Mouse (Mus musculus) CH12.LX (cell line): Measurements from ENCODE around the gene Otop3. TPM values are rescaled to one million over a fixed set of nuclear protein-coding genes. Genes with fewer than 3 reads are reported as not detected.

Experiments
- DNase-seq: peaks from one replicate; pipeline ENCODE4 v3.0.0-alpha.2; 2013; ENCODE audit errors: extremely low read depth
- H3K27ac ChIP-seq: 2 replicates; pipeline ENCODE4 v1.5.1; 2012; ENCODE audit warnings: low read depth, mild to moderate bottlenecking, control low read depth, moderate library complexity; ENCODE audit not compliant: insufficient read depth
- H3K27me3 ChIP-seq: replicated peaks from 2 replicates; pipeline ENCODE3; 2012; ENCODE audit warnings: inconsistent platforms
- H3K36me3 ChIP-seq, 2 experiments: replicated peaks in 1 of 2; 2 replicates each; pipeline versions ENCODE3 to v1.6.1; 2012; ENCODE audit warnings: inconsistent platforms in 1 of 2, low read length in 1 of 2, mild to moderate bottlenecking in 1 of 2, mixed read lengths in 1 of 2, moderate library complexity in 1 of 2; ENCODE audit not compliant: control insufficient read depth in 1 of 2, insufficient read depth in 1 of 2
- H3K4me1 ChIP-seq, 2 experiments: 2 replicates each; pipeline ENCODE4 v1.6.1; 2012; ENCODE audit warnings: inconsistent platforms in 1 of 2, moderate library complexity in 1 of 2; ENCODE audit not compliant: insufficient read depth in 2 of 2, control insufficient read depth in 1 of 2
- H3K4me2 ChIP-seq: 2 replicates; pipeline ENCODE4 v1.6.1; 2012; ENCODE audit warnings: low read depth, mild to moderate bottlenecking, control low read depth; ENCODE audit not compliant: poor library complexity, insufficient read depth, severe bottlenecking
- H3K4me3 ChIP-seq, 3 experiments: fragments of 150-350 bp in 1 of 3; sonication (generic) in 1 of 3; replicated peaks in 1 of 3; 2 replicates each; pipeline versions ENCODE3 to v1.5.1; 2011 to 2012; ENCODE audit warnings: low read depth in 2 of 3, low read length in 2 of 3, mild to moderate bottlenecking in 2 of 3, moderate library complexity in 2 of 3, control low read depth in 1 of 3, improper control_type of control experiment in 1 of 3, inconsistent platforms in 1 of 3, mixed read lengths in 1 of 3; ENCODE audit not compliant: poor library complexity in 1 of 3
- H3K79me2 ChIP-seq: replicated peaks from 2 replicates; pipeline ENCODE4 v1.6.1; 2012; ENCODE audit warnings: mild to moderate bottlenecking, moderate library complexity; ENCODE audit not compliant: control insufficient read depth, poor library complexity, insufficient read depth, severe bottlenecking; ENCODE audit errors: extremely low read depth
- H3K9ac ChIP-seq: 2 replicates; pipeline ENCODE4 v1.6.1; 2012; ENCODE audit warnings: low read depth, mild to moderate bottlenecking, control low read depth, moderate library complexity; ENCODE audit not compliant: insufficient read depth
- H3K9me3 ChIP-seq: replicated peaks from 2 replicates; pipeline ENCODE3; 2012; ENCODE audit warnings: low read length, inconsistent platforms, mixed read lengths
- CHD1 ChIP-seq: IDR thresholded peaks from 2 replicates; pipeline ENCODE4 v1.6.1; 2012; ENCODE audit warnings: low read depth, low read length, improper control_type of control experiment, inconsistent platforms
- CHD2 ChIP-seq: IDR thresholded peaks from 2 replicates; pipeline ENCODE4 v1.6.1; 2011; ENCODE audit warnings: low read length, improper control_type of control experiment
- CTCF ChIP-seq, 2 experiments: IDR thresholded peaks in 1 of 2; conservative IDR thresholded peaks in 1 of 2; 2 replicates each; pipeline ENCODE4 v1.5.1; 2011 to 2012; ENCODE audit warnings: low read depth in 2 of 2, low read length in 2 of 2, improper control_type of control experiment in 1 of 2, inconsistent platforms in 1 of 2, mild to moderate bottlenecking in 1 of 2, moderate library complexity in 1 of 2
- ELF1 ChIP-seq: IDR thresholded peaks from 2 replicates; pipeline ENCODE4 v1.6.1; 2014; ENCODE audit warnings: low read depth, mild to moderate bottlenecking, inconsistent platforms, low read length, improper control_type of control experiment
- JUN ChIP-seq: IDR thresholded peaks from 2 replicates; pipeline ENCODE4 v1.6.1; 2011; ENCODE audit warnings: low read depth, mild to moderate bottlenecking, low read length, improper control_type of control experiment, moderate library complexity; ENCODE audit not compliant: insufficient read depth
- JUND ChIP-seq: conservative IDR thresholded peaks from 2 replicates; pipeline ENCODE4 v1.6.1; 2011; ENCODE audit warnings: low read depth, low read length, improper control_type of control experiment
- KAT2A ChIP-seq: IDR thresholded peaks from 2 replicates; pipeline ENCODE4 v1.6.1; 2012; ENCODE audit warnings: low read length, improper control_type of control experiment, inconsistent platforms; ENCODE audit not compliant: insufficient replicate concordance
- MAFK ChIP-seq: IDR thresholded peaks from 2 replicates; pipeline ENCODE4 v1.6.1; 2011; ENCODE audit warnings: low read length, improper control_type of control experiment; ENCODE audit not compliant: insufficient replicate concordance
- MAX ChIP-seq: IDR thresholded peaks from 2 replicates; pipeline ENCODE4 v1.6.1; 2011; ENCODE audit warnings: low read length, improper control_type of control experiment
- MEF2A ChIP-seq: IDR thresholded peaks from 2 replicates; pipeline ENCODE4 v1.6.1; 2014; ENCODE audit warnings: low read depth, mild to moderate bottlenecking, inconsistent platforms, low read length, improper control_type of control experiment, borderline replicate concordance
- MXI1 ChIP-seq: IDR thresholded peaks from 2 replicates; pipeline ENCODE4 v1.6.1; 2011; ENCODE audit warnings: mild to moderate bottlenecking, low read depth, low read length, improper control_type of control experiment
- MYC ChIP-seq: IDR thresholded peaks from 2 replicates; pipeline ENCODE4 v1.6.1; 2011; ENCODE audit warnings: low read depth, mild to moderate bottlenecking, improper control_type of control experiment, low read length
- NELFE ChIP-seq: IDR thresholded peaks from 2 replicates; pipeline ENCODE4 v1.6.1; 2011; ENCODE audit warnings: low read depth, low read length, improper control_type of control experiment
- POLR2A ChIP-seq: IDR thresholded peaks from 2 replicates; pipeline ENCODE4 v1.6.1; 2011; ENCODE audit warnings: low read depth, mild to moderate bottlenecking, improper control_type of control experiment, low read length
- POLR2AphosphoS2 ChIP-seq: IDR thresholded peaks from 2 replicates; pipeline ENCODE4 v1.6.1; 2011; ENCODE audit warnings: low read depth, low read length, improper control_type of control experiment
- RAD21 ChIP-seq: IDR thresholded peaks from 2 replicates; pipeline ENCODE4 v1.6.1; 2011; ENCODE audit warnings: low read depth, mild to moderate bottlenecking, low read length, improper control_type of control experiment, moderate library complexity
- RCOR1 ChIP-seq: conservative IDR thresholded peaks from 2 replicates; pipeline ENCODE4 v1.6.1; 2012; ENCODE audit warnings: low read depth, mild to moderate bottlenecking, inconsistent platforms, low read length, improper control_type of control experiment
- SIN3A ChIP-seq: IDR thresholded peaks from 2 replicates; pipeline ENCODE4 v1.6.1; 2012; ENCODE audit warnings: low read length, improper control_type of control experiment, inconsistent platforms
- SMC3 ChIP-seq: IDR thresholded peaks from 2 replicates; pipeline ENCODE4 v1.6.1; 2011; ENCODE audit warnings: low read depth, low read length, improper control_type of control experiment
- USF2 ChIP-seq: conservative IDR thresholded peaks from 2 replicates; pipeline ENCODE4 v1.6.1; 2011; ENCODE audit warnings: low read depth, low read length, improper control_type of control experiment
- ZKSCAN1 ChIP-seq: IDR thresholded peaks from 2 replicates; pipeline ENCODE4 v1.6.1; 2012; ENCODE audit warnings: low read depth, inconsistent platforms, low read length, improper control_type of control experiment, borderline replicate concordance
- ZMIZ1 ChIP-seq: IDR thresholded peaks from 2 replicates; pipeline ENCODE4 v1.6.1; 2012; ENCODE audit warnings: low read depth, mild to moderate bottlenecking, inconsistent platforms, low read length, improper control_type of control experiment
- ZNF384 ChIP-seq: IDR thresholded peaks from 2 replicates; pipeline ENCODE4 v1.6.1; 2012; ENCODE audit warnings: low read depth, low read length, improper control_type of control experiment, inconsistent platforms
- dilution Hi-C: fragments of 300-500 bp; cut with MboI; formaldehyde crosslinking; loops from 2 replicates; pipeline ENCODE4 v1.14.3; 2020; ENCODE audit warnings: low sequenced_read_pairs; ENCODE audit not compliant: extremely low pct_unique_long_range_greater_than_20kb, extremely low pct_ligation_motif_present
- in situ Hi-C: fragments of 300-500 bp; cut with MboI; formaldehyde crosslinking; loops from 3 replicates; pipeline ENCODE4 v1.14.3; 2019; ENCODE audit warnings: low sequenced_read_pairs, low pct_ligation_motif_present, low pct_unique_long_range_greater_than_20kb, mixed read lengths
- polyA plus RNA-seq: library from polyadenylated mRNA; unstranded; fragments of >175 nt; gene quantifications from 2 replicates; pipeline ENCODE4 v1.2.1, GENCODE M21; 2012; ENCODE audit warnings: low read depth; ENCODE audit not compliant: insufficient read length
- total RNA-seq, 2 experiments: library from RNA; depleted of rRNA; stranded (reverse); fragments of 300-350 nt in 1 of 2; fragments of >200 nt in 1 of 2; gene quantifications; 2 replicates each; pipeline ENCODE4 v1.2.3; 2012 to 2014

Otop3 gene
- total and polyA plus RNA-seq, 3 experiments: not detected

DNA sequence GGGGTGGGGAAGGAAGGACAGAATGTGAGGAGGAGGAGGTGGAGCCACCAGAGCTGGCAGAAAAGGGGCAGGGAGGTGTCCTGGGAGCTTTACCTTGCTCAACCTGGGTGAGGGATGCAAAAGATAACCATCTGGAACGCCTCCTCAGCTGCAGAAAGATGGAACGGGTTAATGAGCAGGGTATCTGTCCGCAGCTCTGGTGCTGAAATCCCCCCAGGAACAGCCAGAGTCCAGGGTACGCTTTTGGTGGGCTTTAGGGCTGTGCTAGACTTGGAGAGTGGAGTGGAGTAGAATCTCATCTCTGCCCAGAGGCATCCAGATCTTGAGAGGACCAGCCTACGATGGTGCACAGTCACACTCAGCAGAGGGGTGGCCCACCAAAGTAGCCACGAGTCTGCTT, 1.6 kb downstream of the Otop3 start:
- TF ChIP-seq RCOR1: no peak
- TF ChIP-seq MAFK: no peak
- TF ChIP-seq CHD2: no peak
- TF ChIP-seq CHD1: no peak
- TF ChIP-seq MYC: no peak
- no peak for TF ChIP-seq KAT2A
- TF ChIP-seq MEF2A: no peak
- TF ChIP-seq MAX: no peak
- no peak for TF ChIP-seq JUN
- no peak for TF ChIP-seq JUND
- no peak for TF ChIP-seq ELF1
- no peak for TF ChIP-seq USF2
- no peak overlapping the region for H3K27ac ChIP-seq
- peaks cover 4% of the 10 kb centered on the region for H3K9me3 ChIP-seq
- peaks cover 96% of the 10 kb centered on the region for H3K27me3 ChIP-seq
- H3K4me2 ChIP-seq: no peak overlapping the region
- no peaks in the 10 kb centered on the region for H3K4me1 ChIP-seq
- no peaks in the 10 kb centered on the region for H3K36me3 ChIP-seq
- H3K9ac ChIP-seq: no peak overlapping the region
- in situ Hi-C loops (no loop called here), dilution Hi-C loops (no loop called here)
- no peak overlapping the region for H3K4me3 ChIP-seq
- no peaks in the 10 kb centered on the region for H3K79me2 ChIP-seq
- no peak for DNase-seq

DNA sequence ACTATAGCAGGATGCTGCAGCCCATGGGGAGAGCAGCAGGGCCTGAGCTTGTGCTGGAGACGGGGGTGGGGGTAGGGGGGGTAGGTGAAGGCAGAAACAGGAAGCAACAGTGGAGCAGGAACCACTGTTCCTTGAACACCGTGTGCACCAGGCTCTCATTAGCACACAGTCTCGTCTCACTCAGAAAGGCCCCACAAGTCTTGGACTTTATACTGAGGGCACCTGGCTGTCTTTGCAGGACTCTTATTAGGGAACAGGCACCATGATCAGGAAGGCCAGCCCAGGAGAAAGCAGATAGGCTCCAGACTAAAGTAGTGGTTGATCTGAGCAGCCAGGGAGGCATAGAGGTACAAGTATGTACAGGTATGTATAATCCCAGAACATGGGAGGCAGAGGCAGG, 2.8 kb downstream of the Otop3 start:
- Histone ChIP-seq H3K4me1 (no peaks in the 10 kb centered on the region), H3K27ac (no peak overlapping the region), H3K79me2 (no peaks in the 10 kb centered on the region), H3K4me3 (no peak overlapping the region), H3K9ac (no peak overlapping the region)
- in situ Hi-C loops: no loop called here
- DNase-seq: no peak
- no peak for TF ChIP-seq MAX
- no peak for TF ChIP-seq MAFK
- no peak for TF ChIP-seq SIN3A
- TF ChIP-seq ZMIZ1: no peak
- no peak for TF ChIP-seq SMC3
- no peak for TF ChIP-seq ZKSCAN1
- TF ChIP-seq JUN: no peak
- no peak for TF ChIP-seq RAD21
- no peak for TF ChIP-seq POLR2A
- TF ChIP-seq KAT2A: no peak
- TF ChIP-seq POLR2AphosphoS2: no peak
- TF ChIP-seq CHD1: no peak
- TF ChIP-seq ZNF384: no peak
- TF ChIP-seq MYC: no peak
- no peak for TF ChIP-seq CTCF (conservative IDR thresholded peaks at IDR 0.05 in 1 of 2, IDR thresholded peaks at IDR 0.05 in 1 of 2; ENCODE audit: low read depth in 2 of 2, low read length in 2 of 2)
- TF ChIP-seq MXI1: no peak
- TF ChIP-seq NELFE: no peak
- TF ChIP-seq ELF1: no peak
- TF ChIP-seq, all 38 proteins: peak for 0
- Histone ChIP-seq H3K36me3 (no peaks in the 10 kb centered on the region), H3K27me3 (peaks cover 96% of the 10 kb centered on the region), H3K4me2 (no peak overlapping the region), H3K9me3 (peaks cover 4% of the 10 kb centered on the region)
- dilution Hi-C loops: no loop called here
